Mouse (Mus musculus) kidney, embryonic 14.5 days (tissue): ENCODE measurements around the gene Gmpr. TPM values are rescaled to one million over a fixed set of nuclear protein-coding genes. Genes with fewer than 3 reads are reported as not detected.

Experiments used
- ATAC-seq: fragments of 200-750 bp; cut with Nextera tagmentation; 2 replicates; pipeline ENCODE4 v1.8.0; 2017; ENCODE audit warnings: moderate number of reproducible peaks, mild to moderate bottlenecking, moderate TSS enrichment, moderate library complexity; ENCODE audit not compliant: low FRiP score, low TSS enrichment
- H3K27ac ChIP-seq: fragments of 300-500 bp; sonication (generic); 2 replicates; pipeline ENCODE4 v1.5.1; 2014; ENCODE audit warnings: low read depth, mild to moderate bottlenecking, low read length, moderate library complexity, mixed read lengths
- H3K27me3 ChIP-seq: fragments of 300-500 bp; sonication (generic); 2 replicates; pipeline ENCODE4 v1.6.1; 2014; ENCODE audit warnings: mild to moderate bottlenecking, low read length; ENCODE audit not compliant: control insufficient read depth, insufficient read depth
- H3K36me3 ChIP-seq: fragments of 300-500 bp; sonication (generic); 2 replicates; pipeline ENCODE4 v1.6.1; 2014; ENCODE audit warnings: low read length, mixed read lengths; ENCODE audit not compliant: control insufficient read depth, insufficient read depth
- H3K4me1 ChIP-seq: fragments of 300-500 bp; sonication (generic); 2 replicates; pipeline ENCODE4 v1.6.1; 2014; ENCODE audit warnings: low read length, mixed read lengths; ENCODE audit not compliant: control insufficient read depth, insufficient read depth
- H3K4me2 ChIP-seq: fragments of 300-500 bp; sonication (generic); replicated peaks from 2 replicates; pipeline ENCODE4 v1.6.1; 2014; ENCODE audit warnings: low read depth, mild to moderate bottlenecking, low read length
- H3K4me3 ChIP-seq: fragments of 300-500 bp; sonication (generic); 2 replicates; pipeline ENCODE4 v1.5.1; 2014; ENCODE audit warnings: mild to moderate bottlenecking, low read length
- H3K9ac ChIP-seq: fragments of 300-500 bp; sonication (generic); 2 replicates; pipeline ENCODE4 v1.6.1; 2014; ENCODE audit warnings: low read depth, mild to moderate bottlenecking, low read length, moderate library complexity
- H3K9me3 ChIP-seq: fragments of 300-500 bp; sonication (generic); 2 replicates; pipeline ENCODE4 v1.6.1; 2016; ENCODE audit warnings: low read length; ENCODE audit not compliant: control insufficient read depth
- WGBS: fragments of 180-500 bp; shearing (Covaris S2); extraction: QIAGEN DNeasy Blood & Tissue Kit; methylation state at CpG from one replicate; pipeline ENCODE4 v1.1.7; 2014; 5-methylcytosine and 5-hydroxymethylcytosine counted together
- polyA plus RNA-seq: library from polyadenylated mRNA; unstranded; fragments of >200 nt; fragmentation: Nextera tagmentation; extraction: Ambion mirVana; gene quantifications from 2 replicates; pipeline ENCODE4 v1.2.1, GENCODE M21; 2014

The Gmpr gene
- polyA plus RNA-seq, 1 experiment from 2014 or later: 48.9 TPM

- Histone ChIP-seq H3K4me2 (no peak overlapping the region), H3K27me3 (no peaks in the 10 kb centered on the region), H3K4me3 (no peak overlapping the region), H3K27ac (no peak overlapping the region), H3K9ac (no peak overlapping the region), H3K9me3 (no peaks in the 10 kb centered on the region), H3K4me1 (no peaks in the 10 kb centered on the region), H3K36me3 (no peaks in the 10 kb centered on the region)
- no peak for ATAC-seq
Measured at GRCm38 (mm10) chr13:45590898-45591297, 83.7 kb downstream of the Gmpr start.

- no peak overlapping the region for H3K9ac ChIP-seq
- ATAC-seq: no peak
- H3K4me3 ChIP-seq: no peak overlapping the region
- H3K36me3 ChIP-seq: no peaks in the 10 kb centered on the region
- 45% methylated on average over 1 of the region's 1 CpGs for WGBS
- no peaks in the 10 kb centered on the region for H3K27me3 ChIP-seq
- H3K4me1 ChIP-seq: no peaks in the 10 kb centered on the region
- H3K4me2 ChIP-seq: no peak overlapping the region
- no peak overlapping the region for H3K27ac ChIP-seq
- H3K9me3 ChIP-seq: no peaks in the 10 kb centered on the region
Measured at GRCm38 (mm10) chr13:45593914-45594313, 86.7 kb downstream of the Gmpr start.

GRCm38 (mm10) chr13:45595416-45595815 is 88.2 kb downstream of the Gmpr start:
- no peaks in the 10 kb centered on the region for H3K27me3 ChIP-seq
- 77% methylated on average over 7 of the region's 7 CpGs for WGBS
- no peaks in the 10 kb centered on the region for H3K9me3 ChIP-seq
- H3K4me1 ChIP-seq: no peaks in the 10 kb centered on the region
- H3K4me3 ChIP-seq: no peak overlapping the region
- H3K4me2 ChIP-seq: no peak overlapping the region
- ATAC-seq: no peak
- H3K9ac ChIP-seq: no peak overlapping the region
- no peaks in the 10 kb centered on the region for H3K36me3 ChIP-seq
- no peak overlapping the region for H3K27ac ChIP-seq

GRCm38 (mm10) chr13:45599831-45600230 is 92.6 kb downstream of the Gmpr start:
- ATAC-seq: no peak
- H3K9ac ChIP-seq: no peak overlapping the region
- no peaks in the 10 kb centered on the region for H3K36me3 ChIP-seq
- 91% methylated on average over 2 of the region's 2 CpGs for WGBS
- H3K4me2 ChIP-seq: no peak overlapping the region
- no peaks in the 10 kb centered on the region for H3K27me3 ChIP-seq
- no peak overlapping the region for H3K4me3 ChIP-seq
- H3K27ac ChIP-seq: no peak overlapping the region
- no peaks in the 10 kb centered on the region for H3K4me1 ChIP-seq
- H3K9me3 ChIP-seq: no peaks in the 10 kb centered on the region

- no peak for ATAC-seq
- Histone ChIP-seq H3K4me3 (no peak overlapping the region), H3K9me3 (no peaks in the 10 kb centered on the region), H3K9ac (no peak overlapping the region), H3K36me3 (no peaks in the 10 kb centered on the region), H3K27me3 (no peaks in the 10 kb centered on the region), H3K4me1 (no peaks in the 10 kb centered on the region), H3K4me2 (no peak overlapping the region), H3K27ac (no peak overlapping the region)
- WGBS: 56% methylated on average over 6 of the region's 6 CpGs
Measured at GRCm38 (mm10) chr13:45600443-45600842, 93.2 kb downstream of the Gmpr start.

Other genes with a start within 250 kb of the Gmpr start
- gene Mylip, start 117.7 kb upstream of the Gmpr start, polyA plus RNA-seq: 7.7 and 11.3 TPM in 2 replicates